Mouse (Mus musculus) midbrain, embryonic 11.5 days (tissue): ENCODE measurements around the gene Ptger4. TPM values are rescaled to one million over a fixed set of nuclear protein-coding genes. Genes with fewer than 3 reads are reported as not detected.
"Not testable (repeated sequence)": the region's sequence is repeated elsewhere in the genome, so short reads cannot be mapped to it uniquely, and the experiment has no call there.

ENCODE experiments used
- ATAC-seq: fragments of 200-750 bp; cut with Nextera tagmentation; 2 replicates; pipeline ENCODE4 v1.8.0; 2017; ENCODE audit warnings: moderate TSS enrichment, moderate library complexity; ENCODE audit not compliant: low FRiP score
- DNase-seq: peaks from one replicate; pipeline ENCODE4 v3.0.0; 2015; ENCODE audit warnings: low spot score; ENCODE audit errors: missing footprints
- H3K27ac ChIP-seq: fragments of 300-500 bp; sonication (generic); 2 replicates; pipeline ENCODE4 v1.5.1; 2014; ENCODE audit warnings: low read depth, low read length
- H3K27me3 ChIP-seq: fragments of 300-500 bp; sonication (generic); 2 replicates; pipeline ENCODE4 v1.6.1; 2014; ENCODE audit warnings: mild to moderate bottlenecking, low read length, moderate library complexity, mixed read lengths; ENCODE audit not compliant: control insufficient read depth, insufficient read depth
- H3K36me3 ChIP-seq: fragments of 300-500 bp; sonication (generic); 2 replicates; pipeline ENCODE4 v1.6.1; 2014; ENCODE audit warnings: mild to moderate bottlenecking, low read length, moderate library complexity, mixed read lengths; ENCODE audit not compliant: control insufficient read depth, insufficient read depth
- H3K4me1 ChIP-seq: fragments of 300-500 bp; sonication (generic); 2 replicates; pipeline ENCODE4 v1.6.1; 2014; ENCODE audit warnings: low read length; ENCODE audit not compliant: control insufficient read depth, insufficient read depth
- H3K4me2 ChIP-seq: fragments of 300-500 bp; sonication (generic); 2 replicates; pipeline ENCODE4 v1.6.1; 2014; ENCODE audit warnings: mild to moderate bottlenecking, moderate library complexity
- H3K4me3 ChIP-seq: fragments of 300-500 bp; sonication (generic); 2 replicates; pipeline ENCODE4 v1.5.1; 2014; ENCODE audit warnings: low read depth, low read length
- H3K9ac ChIP-seq: fragments of 300-500 bp; sonication (generic); 2 replicates; pipeline ENCODE4 v1.6.1; 2014; ENCODE audit warnings: low read length
- H3K9me3 ChIP-seq: fragments of 300-500 bp; sonication (generic); 2 replicates; pipeline ENCODE4 v1.6.1; 2016; ENCODE audit warnings: low read length; ENCODE audit not compliant: control insufficient read depth
- WGBS: fragments of 180-500 bp; shearing (Covaris S2); extraction: QIAGEN DNeasy Blood & Tissue Kit; methylation state at CpG from one replicate; pipeline ENCODE4 v1.1.7; 2014; 5-methylcytosine and 5-hydroxymethylcytosine counted together
- polyA plus RNA-seq: library from polyadenylated mRNA; unstranded; fragments of >200 nt; fragmentation: Nextera tagmentation; extraction: Ambion mirVana; gene quantifications from 2 replicates; pipeline ENCODE4 v1.2.1, GENCODE M21; 2014

The Ptger4 gene
- polyA plus RNA-seq, 1 experiment from 2014 or later = 0.38 TPM

GRCm38 (mm10) chr15:5239901-5240300, 4.1 kb downstream of the Ptger4 start:
- no peak overlapping the region for H3K4me3 ChIP-seq
- H3K27me3 ChIP-seq = peaks cover 35% of the 10 kb centered on the region
- no peak overlapping the region for H3K9ac ChIP-seq
- 77% methylated on average over 6 of the region's 6 CpGs for WGBS
- no peak for ATAC-seq
- H3K9me3 ChIP-seq = no peaks in the 10 kb centered on the region
- H3K4me2 ChIP-seq = no peak overlapping the region
- peaks cover 19% of the 10 kb centered on the region for H3K4me1 ChIP-seq
- DNase-seq = no peak
- no peaks in the 10 kb centered on the region for H3K36me3 ChIP-seq
- H3K27ac ChIP-seq = no peak overlapping the region

- ATAC-seq = no peak
- peaks cover 30% of the 10 kb centered on the region for H3K27me3 ChIP-seq
- WGBS = 73% methylated on average over 4 of the region's 4 CpGs
- no peak overlapping the region for H3K9ac ChIP-seq
- no peak overlapping the region for H3K27ac ChIP-seq
- no peak overlapping the region for H3K4me2 ChIP-seq
- no peaks in the 10 kb centered on the region for H3K9me3 ChIP-seq
- H3K4me1 ChIP-seq = peaks cover 18% of the 10 kb centered on the region
- no peaks in the 10 kb centered on the region for H3K36me3 ChIP-seq
- no peak overlapping the region for H3K4me3 ChIP-seq
- DNase-seq = no peak
These were observed 4.6 kb downstream of the Ptger4 start for GRCm38 (mm10) chr15:5239361-5239760.

- DNase-seq (no peak), ATAC-seq (no peak)
- Histone ChIP-seq H3K9ac (no peak overlapping the region), H3K4me2 (no peak overlapping the region), H3K27ac (no peak overlapping the region), H3K9me3 (no peaks in the 10 kb centered on the region), H3K36me3 (no peaks in the 10 kb centered on the region), H3K27me3 (peaks cover 23% of the 10 kb centered on the region), H3K4me3 (no peak overlapping the region), H3K4me1 (peaks cover 13% of the 10 kb centered on the region)
- 89% methylated on average over 4 of the region's 4 CpGs for WGBS
These were observed 5.4 kb downstream of the Ptger4 start for GRCm38 (mm10) chr15:5238553-5238952.

GRCm38 (mm10) chr15:5238073-5238472, 5.9 kb downstream of the Ptger4 start:
- DNase-seq (no peak), ATAC-seq (no peak)
- Histone ChIP-seq H3K9me3 (no peaks in the 10 kb centered on the region), H3K9ac (no peak overlapping the region), H3K36me3 (no peaks in the 10 kb centered on the region), H3K4me2 (no peak overlapping the region), H3K4me3 (no peak overlapping the region), H3K27me3 (peaks cover 18% of the 10 kb centered on the region), H3K27ac (no peak overlapping the region), H3K4me1 (peaks cover 11% of the 10 kb centered on the region)
- WGBS = 80% methylated on average over 7 of the region's 7 CpGs

GRCm38 (mm10) chr15:5237012-5237660, 6.9 kb downstream of the Ptger4 start:
- ATAC-seq = no peak

GRCm38 (mm10) chr15:5236538-5236937, 7.4 kb downstream of the Ptger4 start:
- Histone ChIP-seq H3K4me2 (no peak overlapping the region), H3K9ac (no peak overlapping the region), H3K27ac (no peak overlapping the region), H3K4me3 (no peak overlapping the region), H3K4me1 (no peaks in the 10 kb centered on the region), H3K9me3 (no peaks in the 10 kb centered on the region), H3K27me3 (peaks cover 4% of the 10 kb centered on the region; the same call in 1 of the 2 replicates), H3K36me3 (no peaks in the 10 kb centered on the region)
- WGBS = 16% methylated on average over 6 of the region's 6 CpGs
- DNase-seq (peak; percentile 97), ATAC-seq (peak; percentile 83)

More at GRCm38 (mm10) chr15:5237012-5237660, 6.9 kb downstream of the Ptger4 start:
- DNase-seq = no peak
- 74% methylated on average over 7 of the region's 7 CpGs for WGBS
- peaks cover 9% of the 10 kb centered on the region for H3K27me3 ChIP-seq
- no peak overlapping the region for H3K27ac ChIP-seq
- H3K9ac ChIP-seq = no peak overlapping the region
- no peaks in the 10 kb centered on the region for H3K36me3 ChIP-seq
- H3K4me1 ChIP-seq = peaks cover 2% of the 10 kb centered on the region
- H3K4me2 ChIP-seq = no peak overlapping the region
- no peak overlapping the region for H3K4me3 ChIP-seq
- H3K9me3 ChIP-seq = no peaks in the 10 kb centered on the region

- no peak for ATAC-seq
- no peak overlapping the region for H3K9ac ChIP-seq
- 61% methylated on average over 8 of the region's 8 CpGs for WGBS
- no peak overlapping the region for H3K4me2 ChIP-seq
- no peak overlapping the region for H3K4me3 ChIP-seq
- no peaks in the 10 kb centered on the region for H3K27me3 ChIP-seq
- no peak overlapping the region for H3K27ac ChIP-seq
- no peak for DNase-seq
- no peaks in the 10 kb centered on the region for H3K36me3 ChIP-seq
- H3K9me3 ChIP-seq = no peaks in the 10 kb centered on the region
- no peaks in the 10 kb centered on the region for H3K4me1 ChIP-seq
These were observed 8.5 kb downstream of the Ptger4 start for GRCm38 (mm10) chr15:5235527-5235926.

- Histone ChIP-seq H3K9ac (no peak overlapping the region), H3K4me1 (no peaks in the 10 kb centered on the region), H3K27me3 (no peaks in the 10 kb centered on the region), H3K9me3 (no peaks in the 10 kb centered on the region), H3K27ac (no peak overlapping the region), H3K36me3 (no peaks in the 10 kb centered on the region), H3K4me3 (no peak overlapping the region), H3K4me2 (no peak overlapping the region)
- ATAC-seq (no peak), DNase-seq (no peak)
- WGBS = 86% methylated on average over 16 of the region's 16 CpGs
These were observed 9.3 kb downstream of the Ptger4 start for GRCm38 (mm10) chr15:5234659-5235058.

- H3K36me3 ChIP-seq, H3K4me1 ChIP-seq, H3K9me3 ChIP-seq, ATAC-seq, DNase-seq, H3K9ac ChIP-seq, H3K27me3 ChIP-seq, H3K4me2 ChIP-seq, H3K27ac ChIP-seq, H3K4me3 ChIP-seq: not testable (repeated sequence)
- WGBS = 86% methylated on average over 10 of the region's 10 CpGs
These were observed 13.2 kb downstream of the Ptger4 start for GRCm38 (mm10) chr15:5230746-5231145.
